Mouse (Mus musculus): Measurements from ENCODE around the gene Arhgdib. TPM values are rescaled to one million over a fixed set of nuclear protein-coding genes. Genes with fewer than 3 reads are reported as not detected.

The Arhgdib gene
- polyA plus RNA-seq, 1 experiment: not detected

- TF ChIP-seq POLR2A (IDR thresholded peaks at IDR 0.05; ENCODE audit: insufficient read depth, low read depth, low read length): no peak
- no peak for TF ChIP-seq CTCF (IDR thresholded peaks at IDR 0.05; ENCODE audit: insufficient read depth, low read depth, low read length)
- H3K4me1 ChIP-seq (ENCODE audit: control insufficient read depth, insufficient read depth, low read length): no peaks in the 10 kb centered on the region
- no peak overlapping the region for H3K27ac ChIP-seq (ENCODE audit: insufficient read depth, low read depth, low read length)
- no peak overlapping the region for H3K4me3 ChIP-seq (ENCODE audit: insufficient read depth, low read depth, low read length)
- WGBS: 86% methylated on average over 3 of the region's 3 CpGs
Measured at GRCm38 (mm10) chr6:136955240-136955639, 13.5 kb upstream of the Arhgdib start.

- 92% methylated on average over 8 of the region's 8 CpGs for WGBS
- no peaks in the 10 kb centered on the region for H3K4me1 ChIP-seq (ENCODE audit: control insufficient read depth, insufficient read depth, low read length)
- no peak overlapping the region for H3K4me3 ChIP-seq (ENCODE audit: insufficient read depth, low read depth, low read length)
- TF ChIP-seq POLR2A (IDR thresholded peaks at IDR 0.05; ENCODE audit: insufficient read depth, low read depth, low read length) (no peak), CTCF (IDR thresholded peaks at IDR 0.05; ENCODE audit: insufficient read depth, low read depth, low read length) (no peak)
- H3K27ac ChIP-seq (ENCODE audit: insufficient read depth, low read depth, low read length): no peak overlapping the region
Measured at GRCm38 (mm10) chr6:136954715-136955114, 13.0 kb upstream of the Arhgdib start.

- TF ChIP-seq CTCF (IDR thresholded peaks at IDR 0.05; ENCODE audit: insufficient read depth, low read depth, low read length) (no peak), POLR2A (IDR thresholded peaks at IDR 0.05; ENCODE audit: insufficient read depth, low read depth, low read length) (no peak)
- H3K4me3 ChIP-seq (ENCODE audit: insufficient read depth, low read depth, low read length): no peak overlapping the region
- 91% methylated on average over 6 of the region's 6 CpGs for WGBS
- no peaks in the 10 kb centered on the region for H3K4me1 ChIP-seq (ENCODE audit: control insufficient read depth, insufficient read depth, low read length)
- no peak overlapping the region for H3K27ac ChIP-seq (ENCODE audit: insufficient read depth, low read depth, low read length)
Measured at GRCm38 (mm10) chr6:136954192-136954591, 12.5 kb upstream of the Arhgdib start.

- Histone ChIP-seq H3K4me3 (ENCODE audit: insufficient read depth, low read depth, low read length) (no peak overlapping the region), H3K27ac (ENCODE audit: insufficient read depth, low read depth, low read length) (no peak overlapping the region), H3K4me1 (ENCODE audit: control insufficient read depth, insufficient read depth, low read length) (no peaks in the 10 kb centered on the region)
- no peak for TF ChIP-seq POLR2A (IDR thresholded peaks at IDR 0.05; ENCODE audit: insufficient read depth, low read depth, low read length)
- no peak for TF ChIP-seq CTCF (IDR thresholded peaks at IDR 0.05; ENCODE audit: insufficient read depth, low read depth, low read length)
- WGBS: 90% methylated on average over 9 of the region's 9 CpGs
Measured at GRCm38 (mm10) chr6:136952930-136953329, 11.2 kb upstream of the Arhgdib start.

- H3K4me3 ChIP-seq (ENCODE audit: insufficient read depth, low read depth, low read length): no peak overlapping the region
- WGBS: 94% methylated on average over 2 of the region's 2 CpGs
- peaks cover 2% of the 10 kb centered on the region; the same call in 1 of the 2 replicates for H3K4me1 ChIP-seq (ENCODE audit: control insufficient read depth, insufficient read depth, low read length)
- H3K27ac ChIP-seq (ENCODE audit: insufficient read depth, low read depth, low read length): no peak overlapping the region
- no peak for TF ChIP-seq POLR2A (IDR thresholded peaks at IDR 0.05; ENCODE audit: insufficient read depth, low read depth, low read length)
- no peak for TF ChIP-seq CTCF (IDR thresholded peaks at IDR 0.05; ENCODE audit: insufficient read depth, low read depth, low read length)
Measured at GRCm38 (mm10) chr6:136950171-136950570, 8.5 kb upstream of the Arhgdib start.

GRCm38 (mm10) chr6:136947716-136948115 is 6.0 kb upstream of the Arhgdib start:
- WGBS: 45% methylated on average over 4 of the region's 4 CpGs
- TF ChIP-seq CTCF (IDR thresholded peaks at IDR 0.05; ENCODE audit: insufficient read depth, low read depth, low read length) (no peak), POLR2A (IDR thresholded peaks at IDR 0.05; ENCODE audit: insufficient read depth, low read depth, low read length) (no peak)

GRCm38 (mm10) chr6:136946943-136947342 is 5.2 kb upstream of the Arhgdib start:
- H3K27ac ChIP-seq (ENCODE audit: insufficient read depth, low read depth, low read length): no peak overlapping the region
- no peak overlapping the region for H3K4me3 ChIP-seq (ENCODE audit: insufficient read depth, low read depth, low read length)
- WGBS: 26% methylated on average over 9 of the region's 9 CpGs
- TF ChIP-seq POLR2A (IDR thresholded peaks at IDR 0.05; ENCODE audit: insufficient read depth, low read depth, low read length) (no peak), CTCF (IDR thresholded peaks at IDR 0.05; ENCODE audit: insufficient read depth, low read depth, low read length) (no peak)
- peaks cover 2% of the 10 kb centered on the region; the same call in 1 of the 2 replicates for H3K4me1 ChIP-seq (ENCODE audit: control insufficient read depth, insufficient read depth, low read length)

More at GRCm38 (mm10) chr6:136947716-136948115, 6.0 kb upstream of the Arhgdib start:
- H3K4me3 ChIP-seq (ENCODE audit: insufficient read depth, low read depth, low read length): no peak overlapping the region
- no peak overlapping the region for H3K27ac ChIP-seq (ENCODE audit: insufficient read depth, low read depth, low read length)
- peaks cover 2% of the 10 kb centered on the region; the same call in 1 of the 2 replicates for H3K4me1 ChIP-seq (ENCODE audit: control insufficient read depth, insufficient read depth, low read length)

- H3K4me3 ChIP-seq (ENCODE audit: insufficient read depth, low read depth, low read length): no peak overlapping the region
- TF ChIP-seq POLR2A (IDR thresholded peaks at IDR 0.05; ENCODE audit: insufficient read depth, low read depth, low read length) (no peak), CTCF (IDR thresholded peaks at IDR 0.05; ENCODE audit: insufficient read depth, low read depth, low read length) (no peak)
- whole genome bisulfite sequencing: 86% methylated on average over 5 of the region's 5 CpGs
- peaks cover 2% of the 10 kb centered on the region; the same call in 1 of the 2 replicates for H3K4me1 ChIP-seq (ENCODE audit: control insufficient read depth, insufficient read depth, low read length)
- no peak overlapping the region for H3K27ac ChIP-seq (ENCODE audit: insufficient read depth, low read depth, low read length)
Measured at GRCm38 (mm10) chr6:136946241-136946640, 4.5 kb upstream of the Arhgdib start.

GRCm38 (mm10) chr6:136944511-136944910 is 2.8 kb upstream of the Arhgdib start:
- Histone ChIP-seq H3K4me1 (ENCODE audit: control insufficient read depth, insufficient read depth, low read length) (peaks cover 2% of the 10 kb centered on the region; the same call in 1 of the 2 replicates), H3K4me3 (ENCODE audit: insufficient read depth, low read depth, low read length) (no peak overlapping the region), H3K27ac (ENCODE audit: insufficient read depth, low read depth, low read length) (no peak overlapping the region)
- WGBS: 85% methylated on average over 8 of the region's 8 CpGs
- TF ChIP-seq POLR2A (IDR thresholded peaks at IDR 0.05; ENCODE audit: insufficient read depth, low read depth, low read length): no peak
- TF ChIP-seq CTCF (IDR thresholded peaks at IDR 0.05; ENCODE audit: insufficient read depth, low read depth, low read length): no peak

- Histone ChIP-seq H3K4me3 (ENCODE audit: insufficient read depth, low read depth, low read length) (no peak overlapping the region), H3K4me1 (ENCODE audit: control insufficient read depth, insufficient read depth, low read length) (peaks cover 6% of the 10 kb centered on the region), H3K27ac (ENCODE audit: insufficient read depth, low read depth, low read length) (no peak overlapping the region)
- no peak for TF ChIP-seq POLR2A (IDR thresholded peaks at IDR 0.05; ENCODE audit: insufficient read depth, low read depth, low read length)
- no peak for TF ChIP-seq CTCF (IDR thresholded peaks at IDR 0.05; ENCODE audit: insufficient read depth, low read depth, low read length)
Measured at GRCm38 (mm10) chr6:136943392-136943791, 1.7 kb upstream of the Arhgdib start.

All from olfactory bulb, adult 2 months (tissue).